Mouse (Mus musculus) layer of hippocampus, adult 9-11 months (tissue): ENCODE results near the gene Capn11.
"Not testable (repeated sequence)": the region's sequence is repeated elsewhere in the genome, so short reads cannot be mapped to it uniquely, and the experiment has no call there.

Source experiments
- DNase-seq: peaks from one replicate; pipeline ENCODE4 v3.0.0; 2022

Gene Capn11

DNA sequence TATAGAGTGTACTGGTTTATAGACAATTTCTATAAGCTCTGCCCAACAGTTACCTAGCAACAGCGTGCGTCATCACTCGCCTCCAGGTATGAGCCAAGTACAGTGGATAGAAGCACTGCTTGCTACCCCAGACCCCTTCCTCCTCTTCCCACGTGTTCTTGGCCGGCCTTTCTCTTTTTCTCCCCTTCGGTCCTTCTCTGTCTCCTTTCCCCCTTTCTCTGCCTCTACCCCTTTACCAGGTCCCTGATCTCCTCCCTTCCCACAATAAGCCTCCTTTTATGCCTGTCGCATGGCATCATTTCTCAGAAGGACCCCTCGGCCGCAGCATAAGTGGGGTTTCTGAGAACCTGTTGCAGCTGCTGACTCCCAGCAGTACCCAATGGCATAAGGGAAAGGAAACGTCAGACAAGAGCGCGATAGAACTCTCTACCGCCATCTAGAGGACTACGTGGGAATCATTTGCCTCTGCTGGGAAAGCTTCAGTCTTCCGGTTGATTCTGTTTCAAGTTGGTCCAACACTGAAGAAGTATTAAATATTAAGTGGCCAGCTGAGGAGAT is 32.5 kb downstream of the Capn11 start:
- DNase-seq = peak; percentile 56

DNA sequence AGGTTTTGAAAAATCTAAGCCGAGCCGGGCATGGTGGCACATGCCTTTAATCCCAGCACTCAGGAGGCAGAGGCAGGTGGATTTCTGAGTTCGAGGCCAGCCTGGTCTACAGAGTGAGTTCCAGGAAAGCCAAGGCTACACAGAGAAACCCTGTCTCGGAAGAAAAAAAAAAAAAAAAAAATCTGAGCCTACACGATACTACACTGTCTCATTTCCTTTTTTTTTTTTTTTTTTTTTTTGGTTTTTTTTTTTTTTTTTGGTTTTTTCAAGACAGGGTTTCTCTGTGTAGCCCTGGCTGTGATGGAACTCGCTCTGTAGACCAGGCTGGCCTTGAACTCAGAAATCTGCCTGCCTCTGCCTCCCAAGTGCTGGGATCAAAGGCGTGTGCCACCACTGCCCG is 35.7 kb downstream of the Capn11 start:
- DNase-seq = not testable (repeated sequence)

DNA sequence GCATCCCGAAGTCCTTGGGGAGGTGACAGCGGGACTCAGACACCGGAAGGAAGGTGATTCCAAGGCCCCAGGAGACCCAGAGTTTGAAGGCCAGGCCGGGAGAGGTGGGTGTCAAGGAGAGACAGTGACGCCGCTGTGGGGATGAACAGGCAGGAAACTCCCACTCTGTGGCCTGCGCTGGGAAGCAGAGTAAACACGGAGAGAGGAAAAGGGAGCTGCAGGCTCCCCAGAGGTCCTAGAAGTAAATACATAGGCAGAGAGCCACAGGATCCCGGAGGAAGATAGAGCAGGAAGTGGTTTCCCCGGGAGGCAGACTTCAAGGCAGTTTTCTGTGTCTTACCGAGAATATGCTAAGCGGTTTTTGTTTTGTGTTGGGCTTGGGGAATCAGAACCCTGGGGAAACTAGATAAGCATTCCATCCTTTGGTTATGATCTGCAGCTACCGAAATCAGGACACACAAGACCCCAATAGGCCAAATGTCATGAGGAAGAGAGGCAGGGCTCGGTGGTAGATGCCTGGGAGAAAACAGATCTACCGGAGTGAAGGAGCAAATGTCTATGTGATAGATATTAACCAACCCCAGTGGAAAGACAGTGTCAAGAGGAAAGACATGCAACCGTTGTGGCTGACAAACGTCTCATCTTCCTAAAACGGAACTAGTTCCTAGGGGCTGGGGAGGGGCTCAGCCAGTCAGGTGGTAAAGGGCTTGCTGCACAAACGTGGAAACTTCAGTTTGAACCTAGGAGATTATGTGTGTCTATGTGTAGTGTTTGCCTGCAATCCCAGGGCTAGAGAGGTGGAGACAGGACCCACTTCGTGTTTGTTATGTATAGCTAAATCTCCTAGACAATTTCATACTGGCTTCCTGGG is 39.5 kb downstream of the Capn11 start:
- DNase-seq = no peak

DNA sequence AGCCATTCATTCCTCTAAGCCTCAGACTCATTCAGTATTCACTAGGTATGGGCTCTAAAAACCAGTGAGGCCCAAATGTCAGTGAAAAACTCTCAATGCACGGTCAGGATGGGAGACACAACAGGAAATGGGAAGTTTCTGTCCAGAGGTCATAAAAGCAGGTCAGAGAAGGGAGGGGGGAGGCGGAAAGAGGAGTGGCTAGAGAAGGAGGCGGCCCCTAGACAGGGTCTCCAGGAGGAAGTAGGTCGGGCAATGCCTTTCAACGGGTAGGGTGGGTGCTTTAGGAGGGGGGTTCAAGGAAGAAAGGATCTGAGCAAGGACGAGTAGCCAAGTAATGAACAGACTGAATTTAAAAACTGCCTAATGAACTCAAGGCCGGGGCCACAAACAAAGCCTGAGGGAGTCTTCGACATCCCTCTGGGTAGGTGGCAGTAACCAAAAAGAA is 40.2 kb downstream of the Capn11 start:
- peak; percentile 31 for DNase-seq

DNA sequence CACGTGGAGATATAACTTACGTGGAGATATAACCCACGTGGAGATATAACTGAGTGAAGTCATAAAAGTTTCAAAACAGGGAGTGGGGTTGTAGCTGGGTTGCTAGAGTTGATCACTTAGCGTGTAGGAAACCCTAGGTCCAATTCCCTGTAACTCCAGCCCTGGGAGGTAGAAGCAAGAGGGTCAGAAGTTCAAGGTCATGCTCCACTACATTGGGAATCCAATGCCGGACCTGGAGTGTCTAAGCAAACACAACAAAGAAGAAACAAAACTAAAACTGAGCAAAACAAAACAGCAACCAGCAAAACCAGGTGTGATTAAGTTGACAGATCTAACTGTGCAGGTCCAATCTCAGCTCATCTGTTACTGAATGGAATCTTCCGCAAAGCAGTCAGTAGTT is 41.5 kb downstream of the Capn11 start:
- DNase-seq = no peak

GRCm38 (mm10) chr17:45616679-45617078 is 42.4 kb downstream of the Capn11 start:
- no peak for DNase-seq

GRCm38 (mm10) chr17:45616046-45616650 is 43.0 kb downstream of the Capn11 start:
- DNase-seq = no peak

GRCm38 (mm10) chr17:45612921-45613320 is 46.2 kb downstream of the Capn11 start:
- no peak for DNase-seq

GRCm38 (mm10) chr17:45612008-45612407 is 47.1 kb downstream of the Capn11 start:
- no peak for DNase-seq

DNA sequence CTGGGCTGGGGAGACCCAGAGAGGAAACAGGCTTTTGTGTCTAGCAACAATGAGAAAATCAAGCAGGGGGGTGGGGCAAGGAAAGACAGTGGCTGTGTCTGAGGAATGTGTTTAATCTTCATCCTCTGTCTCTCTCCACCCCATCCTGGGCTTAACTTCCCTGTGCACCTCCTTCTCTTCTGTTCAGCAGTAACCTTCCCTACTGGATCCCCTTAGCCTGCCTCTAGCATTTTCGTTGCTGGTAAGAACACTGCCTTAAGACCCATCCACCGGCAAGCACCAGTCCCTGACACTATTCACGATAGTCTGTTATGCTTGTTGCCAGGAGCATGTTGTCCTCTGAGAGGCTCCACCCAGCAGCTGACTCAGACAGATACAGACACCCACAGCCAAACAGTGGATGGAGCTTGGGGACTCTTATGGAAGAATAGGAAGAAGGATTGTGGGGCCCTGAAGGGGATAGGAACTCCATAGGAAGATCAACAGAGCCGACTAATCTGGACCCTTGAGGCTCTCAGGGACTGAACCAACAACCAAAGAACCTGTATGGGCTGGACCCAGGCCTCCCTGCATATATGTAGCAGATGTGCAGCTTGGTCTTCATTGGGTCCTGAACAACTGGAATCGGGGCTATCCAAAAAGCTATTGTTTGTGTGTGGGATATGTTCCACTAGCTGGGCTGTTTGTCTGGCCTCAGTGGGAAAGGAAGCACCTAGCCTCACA is 48.8 kb downstream of the Capn11 start:
- no peak for DNase-seq

GRCm38 (mm10) chr17:45608396-45608795 is 50.7 kb downstream of the Capn11 start:
- no peak for DNase-seq

DNA sequence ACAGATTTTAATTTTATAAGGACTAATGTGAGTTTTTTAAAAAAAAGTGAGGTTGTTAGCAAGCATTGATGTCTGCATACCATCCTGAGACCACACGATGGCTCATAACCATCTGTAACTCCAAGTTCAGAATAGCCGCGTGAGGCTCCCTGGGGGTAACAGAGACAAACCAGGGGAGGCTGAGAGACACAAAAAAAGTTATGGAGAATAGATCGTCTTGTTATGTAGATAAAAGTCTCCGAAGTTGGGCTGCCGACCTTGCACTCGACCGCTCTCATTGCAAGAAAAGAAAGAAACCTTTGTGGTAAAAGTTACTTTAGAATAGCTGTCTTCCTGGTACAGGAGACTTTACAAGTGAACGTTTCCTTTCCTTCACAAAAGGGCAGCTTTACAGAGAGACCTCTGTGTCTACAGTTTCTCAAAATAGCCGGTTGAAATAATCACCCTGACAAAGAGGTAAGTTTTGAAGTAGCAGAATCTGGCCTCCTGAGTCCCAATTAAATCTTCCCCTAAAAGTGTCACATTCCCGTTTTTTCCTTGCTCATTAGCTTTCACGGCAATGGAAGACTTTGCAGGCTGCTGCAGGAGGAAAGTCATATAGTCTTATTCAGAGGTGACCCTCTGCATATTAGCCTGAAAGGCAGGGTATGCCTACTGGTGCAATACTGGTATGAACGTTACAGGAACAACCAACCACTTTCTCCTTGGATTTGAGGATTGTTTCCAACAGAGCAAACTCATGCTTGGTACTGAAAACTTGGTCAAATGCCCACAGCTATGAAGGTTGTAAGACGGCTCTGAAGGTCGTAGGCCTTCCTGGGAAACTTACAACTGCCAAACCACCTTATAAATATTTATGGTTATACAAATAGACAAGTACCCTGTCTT is 51.9 kb downstream of the Capn11 start:
- no peak for DNase-seq

DNA sequence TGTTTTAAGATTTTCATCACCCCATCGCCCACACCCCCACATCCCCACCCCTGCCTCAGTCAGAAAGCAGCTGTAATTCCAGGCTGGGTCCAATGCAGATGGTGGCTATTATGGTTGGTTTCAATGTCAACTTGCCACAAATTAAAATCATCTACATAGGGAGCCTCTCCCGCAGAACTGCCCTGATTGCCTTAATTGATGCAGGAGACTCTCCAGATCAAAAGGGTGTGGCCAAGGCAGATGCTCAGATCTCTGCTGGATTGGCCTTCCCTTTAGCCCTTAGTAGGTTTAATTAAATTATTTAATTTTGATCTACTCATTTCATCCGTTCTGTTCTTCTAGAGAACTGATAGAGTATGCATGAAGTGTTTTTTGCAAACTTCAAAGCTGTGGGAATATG is 56.1 kb downstream of the Capn11 start:
- no peak for DNase-seq

DNA sequence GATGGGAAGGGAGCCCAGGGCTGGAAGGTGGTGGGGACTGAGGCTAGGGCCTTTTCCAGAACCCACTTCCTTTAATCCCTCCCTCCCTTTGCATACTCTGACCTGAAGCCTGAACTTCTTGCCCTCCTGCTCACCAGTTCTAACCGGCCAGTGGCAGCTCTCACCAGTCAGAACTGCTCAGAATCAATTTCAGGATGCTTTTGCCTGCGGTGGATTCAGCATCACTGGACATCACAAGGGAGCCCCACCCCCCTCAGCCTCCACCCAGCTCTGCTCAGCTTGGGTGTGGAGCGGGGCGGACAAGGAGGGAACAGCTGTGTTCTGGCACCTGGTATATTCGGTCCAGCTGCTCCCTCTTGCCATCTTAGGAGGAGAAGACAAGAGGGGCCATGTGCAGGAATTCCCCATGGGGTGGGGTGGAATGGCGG is 57.2 kb downstream of the Capn11 start, which contains the start of gene Mymx:
TSS of gene Mymx (minus strand) at position 226 of the 428 bp plus-strand sequence.
- no peak for DNase-seq

GRCm38 (mm10) chr17:45601325-45601724 is 57.8 kb downstream of the Capn11 start:
- DNase-seq = no peak

- no peak for DNase-seq
Observed at GRCm38 (mm10) chr17:45600267-45600666, 58.9 kb downstream of the Capn11 start.

- DNase-seq = no peak
Observed at GRCm38 (mm10) chr17:45599446-45600242, 59.5 kb downstream of the Capn11 start, which contains the start of gene Slc29a1. Gene Slc29a1, minus strand, starts transcription at chr17:45599606.

GRCm38 (mm10) chr17:45598891-45599290 is 60.2 kb downstream of the Capn11 start:
- DNase-seq = no peak

DNA sequence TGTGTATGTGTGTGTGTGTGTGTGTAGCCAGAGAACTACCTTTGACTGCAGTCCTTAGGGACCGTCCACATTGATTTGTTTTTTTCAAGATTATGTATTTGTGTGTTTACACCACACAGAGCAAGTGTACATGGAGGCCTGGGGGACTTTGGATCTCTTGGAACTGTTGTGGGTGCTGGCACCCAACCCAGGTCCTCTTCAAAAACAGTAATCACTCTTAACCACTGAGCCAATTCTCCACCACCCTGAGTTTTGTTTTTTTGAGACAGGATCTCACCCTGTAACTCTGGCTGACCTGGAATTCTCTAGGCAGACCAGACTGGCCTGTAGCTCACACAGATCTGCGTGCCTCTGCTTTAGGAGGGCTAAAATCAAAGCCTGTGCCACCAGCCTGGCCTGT is 60.7 kb downstream of the Capn11 start:
- no peak for DNase-seq

- no peak for DNase-seq
Observed at GRCm38 (mm10) chr17:45597787-45598186, 61.3 kb downstream of the Capn11 start.
